Mouse (Mus musculus): Measurements from ENCODE around the gene Nectin2.

DNA sequence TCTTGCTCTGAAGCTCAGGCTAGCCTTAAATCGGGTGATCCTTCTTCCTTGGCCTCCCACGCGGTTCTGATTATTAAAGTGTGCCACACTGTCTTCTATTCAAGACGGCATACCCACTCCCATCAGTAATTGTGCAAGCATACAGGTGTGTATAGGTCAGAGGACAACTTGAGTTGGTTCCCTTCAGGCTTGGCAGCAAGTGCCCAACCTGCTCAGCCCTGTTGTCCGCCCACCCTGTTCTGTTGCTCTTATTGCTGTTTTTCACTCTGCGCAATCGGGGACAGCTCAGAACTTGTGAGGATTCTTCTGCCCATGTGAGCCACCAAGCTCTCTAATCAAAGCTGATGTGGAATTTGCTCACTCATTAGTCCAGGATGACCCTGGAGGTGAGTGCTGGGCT lies 45.0 kb downstream of the Nectin2 start:
- TF ChIP-seq CTCF (IDR thresholded peaks at IDR 0.05; ENCODE audit: control insufficient read depth, insufficient read depth, low read length) (no peak), POLR2A (IDR thresholded peaks at IDR 0.05; ENCODE audit: borderline replicate concordance, control insufficient read depth, low read depth, low read length) (no peak)
